Mouse (Mus musculus) limb, embryonic 15.5 days (tissue): Measurements from ENCODE around the gene Atp6v1c2. TPM values are rescaled to one million over a fixed set of nuclear protein-coding genes. Genes with fewer than 3 reads are reported as not detected.

ENCODE experiments used
- ATAC-seq: fragments of 200-750 bp; cut with Nextera tagmentation; 2 replicates; pipeline ENCODE4 v1.8.0; 2017; ENCODE audit warnings: low read depth, moderate TSS enrichment; ENCODE audit not compliant: insufficient number of reproducible peaks, low FRiP score, low TSS enrichment
- H3K27ac ChIP-seq: fragments of 300-500 bp; sonication (generic); 2 replicates; pipeline ENCODE4 v1.5.1; 2015; ENCODE audit warnings: moderate library complexity, mild to moderate bottlenecking, inconsistent platforms
- H3K27me3 ChIP-seq: fragments of 300-500 bp; sonication (generic); 2 replicates; pipeline ENCODE4 v1.6.1; 2015; ENCODE audit warnings: inconsistent platforms
- H3K36me3 ChIP-seq: fragments of 300-500 bp; sonication (generic); 2 replicates; pipeline ENCODE4 v1.6.1; 2015; ENCODE audit warnings: inconsistent platforms
- H3K4me1 ChIP-seq: fragments of 300-500 bp; sonication (generic); 2 replicates; pipeline ENCODE4 v1.6.1; 2015; ENCODE audit warnings: inconsistent platforms
- H3K4me2 ChIP-seq: fragments of 300-500 bp; sonication (generic); 2 replicates; pipeline ENCODE4 v1.6.1; 2015; ENCODE audit warnings: mild to moderate bottlenecking, inconsistent platforms
- H3K4me3 ChIP-seq: fragments of 300-500 bp; sonication (generic); 2 replicates; pipeline ENCODE4 v1.5.1; 2015; ENCODE audit warnings: mild to moderate bottlenecking, inconsistent platforms
- H3K9ac ChIP-seq: fragments of 300-500 bp; sonication (generic); 2 replicates; pipeline ENCODE4 v1.6.1; 2015; ENCODE audit warnings: inconsistent platforms
- H3K9me3 ChIP-seq: fragments of 300-500 bp; sonication (generic); 2 replicates; pipeline ENCODE4 v1.6.1; 2016; ENCODE audit warnings: inconsistent platforms
- WGBS: fragments of 180-500 bp; shearing (Covaris S2); methylation state at CpG from one replicate; pipeline ENCODE4 v1.1.7; 2015; 5-methylcytosine and 5-hydroxymethylcytosine counted together
- polyA plus RNA-seq: library from polyadenylated mRNA; unstranded; fragments of >200 nt; fragmentation: Nextera tagmentation; extraction: Ambion mirVana; gene quantifications from 2 replicates; pipeline ENCODE4 v1.2.1, GENCODE M21; 2015

The Atp6v1c2 gene
- polyA plus RNA-seq: 0.63 and 2.2 TPM in 2 replicates

DNA sequence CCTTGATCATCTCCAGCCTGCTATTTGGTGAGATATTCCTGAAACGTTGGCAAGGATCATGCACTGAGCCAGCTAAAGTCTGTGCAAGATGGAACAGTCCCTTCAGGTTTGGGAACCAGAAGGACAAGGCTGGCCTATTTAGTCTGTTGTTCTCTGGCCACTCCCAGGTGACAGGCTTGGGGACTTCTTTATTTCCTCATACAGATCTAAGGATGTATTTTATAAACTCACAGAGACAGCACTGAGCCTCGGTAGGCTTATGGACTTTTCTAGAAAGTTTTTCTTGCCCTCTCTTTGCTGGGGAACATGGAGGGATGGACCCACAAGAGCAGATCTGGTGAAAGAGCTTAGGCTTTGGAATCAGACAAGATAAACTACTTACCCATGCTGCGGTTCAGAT is at the start of gene Atp6v1c2:
Gene Atp6v1c2, minus strand, starts transcription at position 101 of the 400 bp plus-strand sequence.
- Histone ChIP-seq H3K36me3 (no peaks in the 10 kb centered on the region), H3K4me2 (no peak within 1 kb of the TSS), H3K27me3 (peaks cover 25% of the 10 kb centered on the region), H3K9ac (no peak within 1 kb of the TSS), H3K27ac (no peak within 1 kb of the TSS), H3K4me3 (no peak within 1 kb of the TSS), H3K4me1 (peaks cover 9% of the 10 kb centered on the region), H3K9me3 (no peaks in the 10 kb centered on the region)
- WGBS: 70% methylated on average over 3 of the region's 3 CpGs
- no peak for ATAC-seq

DNA sequence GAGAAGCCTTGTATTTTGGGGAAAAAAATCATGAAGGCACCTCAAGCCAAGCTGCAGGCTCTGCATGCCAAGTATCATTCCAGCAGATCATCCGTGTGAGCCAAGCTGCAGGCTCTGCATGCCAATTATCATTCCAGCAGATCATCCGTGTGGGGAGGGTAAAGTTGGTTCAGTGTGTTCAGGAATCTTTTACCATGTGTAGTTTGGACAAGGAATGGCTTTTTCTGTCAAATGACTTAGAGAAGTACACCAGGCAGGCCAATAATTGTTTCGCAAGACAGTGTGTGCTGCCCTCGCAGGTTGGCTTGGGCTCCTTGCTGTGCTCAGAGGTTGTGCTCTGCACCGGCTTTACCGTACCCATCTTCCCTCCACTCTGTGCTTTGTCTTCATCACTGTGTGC is 47.4 kb upstream of the Atp6v1c2 start:
- Histone ChIP-seq H3K36me3 (peaks cover 83% of the 10 kb centered on the region), H3K27ac (no peak overlapping the region), H3K27me3 (no peaks in the 10 kb centered on the region), H3K9ac (no peak overlapping the region), H3K4me2 (no peak overlapping the region), H3K4me3 (no peak overlapping the region), H3K9me3 (no peaks in the 10 kb centered on the region), H3K4me1 (no peaks in the 10 kb centered on the region)
- 88% methylated on average over 6 of the region's 6 CpGs for WGBS
- ATAC-seq: no peak

DNA sequence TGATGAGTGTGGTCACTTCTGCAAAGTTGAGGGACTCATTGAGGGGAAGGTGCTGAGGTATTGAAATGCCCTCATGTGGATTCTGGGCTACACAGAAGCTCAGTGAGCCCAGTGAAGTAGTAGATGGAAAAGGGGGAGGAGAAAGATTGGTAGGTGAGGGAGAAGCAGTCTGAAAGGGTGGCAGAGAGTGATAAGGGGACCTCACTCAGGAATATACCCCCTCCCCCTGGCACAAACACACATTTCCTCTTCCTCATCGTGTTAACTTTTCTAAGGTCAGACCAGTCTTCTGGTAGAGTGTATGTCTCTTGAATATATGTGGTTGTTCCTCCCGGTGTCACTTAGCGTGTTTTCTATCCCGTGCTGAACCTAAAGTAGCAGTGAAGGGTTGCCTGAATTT is 46.1 kb upstream of the Atp6v1c2 start:
- Histone ChIP-seq H3K4me1 (no peaks in the 10 kb centered on the region), H3K36me3 (peaks cover 79% of the 10 kb centered on the region), H3K4me2 (no peak overlapping the region), H3K27ac (no peak overlapping the region), H3K9ac (no peak overlapping the region), H3K9me3 (no peaks in the 10 kb centered on the region), H3K27me3 (no peaks in the 10 kb centered on the region), H3K4me3 (no peak overlapping the region)
- ATAC-seq: no peak
- WGBS: 91% methylated on average over 4 of the region's 4 CpGs

DNA sequence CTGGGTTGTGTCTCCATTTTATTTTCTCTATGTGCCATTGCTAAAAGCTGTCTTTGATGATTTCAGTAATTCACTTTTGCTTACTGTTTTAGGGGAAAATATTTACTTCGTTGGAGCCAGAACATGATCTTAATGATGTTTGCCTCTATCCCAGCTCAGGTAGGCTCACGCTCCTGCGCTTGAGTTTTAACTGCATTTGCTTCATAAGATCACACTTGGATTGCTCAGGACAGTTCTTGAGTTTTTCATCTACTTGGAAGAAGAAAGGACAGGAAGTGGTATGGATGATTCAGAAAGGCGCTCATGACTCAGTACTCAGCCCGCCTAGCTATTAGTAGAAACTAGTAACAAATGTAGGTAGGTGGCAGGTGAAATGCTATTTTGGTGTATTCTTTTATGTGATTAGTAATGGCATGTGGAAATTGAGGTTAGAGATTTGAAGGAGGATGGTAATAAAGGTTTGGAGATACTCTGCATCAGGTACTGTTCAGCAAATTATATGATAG is 44.4 kb upstream of the Atp6v1c2 start:
- H3K4me1 ChIP-seq: no peaks in the 10 kb centered on the region
- H3K27ac ChIP-seq: no peak overlapping the region
- H3K36me3 ChIP-seq: peaks cover 76% of the 10 kb centered on the region
- no peaks in the 10 kb centered on the region for H3K27me3 ChIP-seq
- 92% methylated on average over 5 of the region's 5 CpGs for WGBS
- H3K9me3 ChIP-seq: no peaks in the 10 kb centered on the region
- no peak overlapping the region for H3K4me3 ChIP-seq
- H3K4me2 ChIP-seq: no peak overlapping the region
- H3K9ac ChIP-seq: no peak overlapping the region
- ATAC-seq: no peak

DNA sequence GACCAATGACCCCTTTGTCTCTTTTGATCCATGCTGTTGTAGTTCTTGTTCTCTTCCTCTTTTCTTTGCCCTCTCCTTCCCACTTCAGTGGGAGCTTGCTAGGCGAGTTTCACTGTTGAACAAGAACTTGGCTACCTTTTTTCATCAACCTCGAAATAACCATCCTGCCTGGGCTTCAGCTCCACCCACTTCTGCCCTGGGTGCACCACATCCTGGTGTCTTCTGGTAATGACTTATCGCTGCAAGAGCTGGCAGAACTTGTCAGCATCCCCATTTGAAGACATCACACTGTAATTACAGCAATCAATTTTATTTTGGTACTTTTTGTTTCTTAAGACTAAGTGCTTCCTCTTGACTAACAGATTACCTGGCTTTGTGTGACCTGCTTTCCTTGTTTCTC is 43.5 kb upstream of the Atp6v1c2 start:
- H3K4me1 ChIP-seq: no peaks in the 10 kb centered on the region
- H3K9ac ChIP-seq: no peak overlapping the region
- no peak overlapping the region for H3K4me3 ChIP-seq
- 69% methylated on average over 3 of the region's 3 CpGs for WGBS
- no peaks in the 10 kb centered on the region for H3K9me3 ChIP-seq
- peaks cover 73% of the 10 kb centered on the region for H3K36me3 ChIP-seq
- no peak for ATAC-seq
- H3K27ac ChIP-seq: no peak overlapping the region
- H3K27me3 ChIP-seq: no peaks in the 10 kb centered on the region
- no peak overlapping the region for H3K4me2 ChIP-seq

DNA sequence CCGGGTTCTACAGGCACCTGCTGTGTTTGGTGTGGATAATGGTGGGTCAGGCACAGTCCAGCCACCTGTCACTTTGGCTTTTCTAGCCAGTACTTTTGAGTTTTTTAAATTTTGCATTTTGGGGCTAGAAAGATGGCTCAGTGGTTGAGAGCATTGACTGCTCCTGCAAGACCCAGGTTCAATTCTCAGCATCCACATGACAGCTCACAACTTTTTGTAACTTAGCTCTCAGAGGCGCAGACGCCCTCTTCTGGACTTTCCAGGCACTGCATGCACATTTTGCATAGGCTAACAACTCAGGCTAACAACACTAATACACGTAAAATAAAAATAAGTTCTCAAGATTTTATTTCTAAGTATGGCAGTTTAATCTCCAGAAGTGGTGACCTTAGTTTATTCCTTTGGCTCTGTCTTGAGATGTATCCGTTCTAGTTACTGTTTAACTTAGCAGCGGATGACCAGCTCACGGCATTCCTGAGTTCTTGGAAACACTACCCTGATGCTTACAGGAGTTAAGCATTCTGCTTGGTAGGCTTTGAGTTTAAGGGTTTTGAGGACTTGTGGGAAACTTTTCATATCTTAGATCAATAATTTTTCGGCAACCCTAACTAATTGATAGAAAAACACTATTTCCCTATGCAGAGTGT is 42.6 kb upstream of the Atp6v1c2 start:
- WGBS: 87% methylated on average over 8 of the region's 8 CpGs
- ATAC-seq: no peak
- Histone ChIP-seq H3K4me1 (no peaks in the 10 kb centered on the region), H3K36me3 (peaks cover 77% of the 10 kb centered on the region), H3K4me2 (no peak overlapping the region), H3K27ac (no peak overlapping the region), H3K4me3 (no peak overlapping the region), H3K27me3 (no peaks in the 10 kb centered on the region), H3K9ac (no peak overlapping the region), H3K9me3 (no peaks in the 10 kb centered on the region)

DNA sequence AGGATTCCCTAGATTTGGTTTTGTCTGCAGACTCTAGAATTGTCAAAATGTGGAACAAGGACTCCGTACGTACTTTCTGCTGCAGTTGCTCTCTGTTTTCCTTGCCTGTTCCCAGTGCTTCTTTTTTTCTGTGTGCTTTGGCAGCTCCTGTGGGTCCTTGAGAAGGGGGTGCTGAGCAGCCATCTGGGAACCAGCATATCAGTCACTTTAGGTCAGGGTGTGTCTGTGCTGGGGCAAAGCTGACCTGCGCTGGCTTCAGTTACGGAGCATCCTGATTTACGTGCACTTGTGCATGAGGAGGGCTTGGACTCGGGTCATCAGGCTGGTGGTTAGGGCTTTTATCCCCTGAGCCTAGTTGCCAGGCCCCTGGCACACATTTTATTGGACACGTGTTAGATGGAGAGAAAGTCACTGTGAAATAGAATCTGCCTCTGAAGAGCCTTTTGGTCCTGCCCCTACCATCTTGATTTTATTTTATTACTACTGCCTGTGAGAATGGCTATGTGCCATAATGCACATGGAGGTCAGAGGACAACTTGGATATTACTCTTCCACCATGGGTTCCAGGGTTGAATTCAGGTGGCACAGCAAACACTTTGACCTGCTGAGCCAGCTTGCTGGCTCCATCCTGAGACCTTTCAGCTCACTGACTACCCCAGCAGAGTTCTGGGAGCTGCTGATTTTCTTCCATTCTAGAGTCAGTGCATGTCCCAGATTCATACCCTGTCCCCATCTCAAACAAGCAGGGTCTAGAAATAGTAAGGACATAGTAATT is 40.6 kb upstream of the Atp6v1c2 start:
- no peak overlapping the region for H3K4me2 ChIP-seq
- H3K4me1 ChIP-seq: no peaks in the 10 kb centered on the region
- H3K27me3 ChIP-seq: no peaks in the 10 kb centered on the region
- peaks cover 71% of the 10 kb centered on the region for H3K36me3 ChIP-seq
- 92% methylated on average over 7 of the region's 7 CpGs for WGBS
- H3K9ac ChIP-seq: no peak overlapping the region
- no peak overlapping the region for H3K27ac ChIP-seq
- H3K9me3 ChIP-seq: no peaks in the 10 kb centered on the region
- H3K4me3 ChIP-seq: no peak overlapping the region
- ATAC-seq: no peak

DNA sequence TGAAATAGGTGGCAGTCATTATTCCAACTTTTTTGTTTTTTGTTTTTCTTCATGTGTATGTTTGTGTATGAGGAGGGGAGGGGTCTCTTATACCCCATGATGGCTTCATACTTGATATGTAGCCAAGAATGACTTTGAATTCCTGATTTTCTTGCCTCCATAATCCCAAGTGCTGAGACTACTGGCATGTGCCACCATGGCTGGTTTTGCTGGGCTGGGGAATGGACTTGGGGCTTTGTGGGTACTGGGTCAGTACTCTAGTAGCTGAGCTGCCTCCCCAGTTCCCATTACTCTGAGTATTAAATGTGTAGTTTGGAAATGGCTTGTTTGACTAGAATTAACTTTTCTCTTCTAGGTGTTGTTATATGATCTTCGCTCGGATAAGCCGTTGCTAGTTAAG is 40.0 kb upstream of the Atp6v1c2 start:
- H3K4me3 ChIP-seq: no peak overlapping the region
- H3K9ac ChIP-seq: no peak overlapping the region
- no peaks in the 10 kb centered on the region for H3K27me3 ChIP-seq
- no peak overlapping the region for H3K4me2 ChIP-seq
- WGBS: 98% methylated on average over 3 of the region's 3 CpGs
- no peak for ATAC-seq
- H3K36me3 ChIP-seq: peaks cover 71% of the 10 kb centered on the region
- H3K27ac ChIP-seq: no peak overlapping the region
- H3K4me1 ChIP-seq: no peaks in the 10 kb centered on the region
- H3K9me3 ChIP-seq: no peaks in the 10 kb centered on the region

DNA sequence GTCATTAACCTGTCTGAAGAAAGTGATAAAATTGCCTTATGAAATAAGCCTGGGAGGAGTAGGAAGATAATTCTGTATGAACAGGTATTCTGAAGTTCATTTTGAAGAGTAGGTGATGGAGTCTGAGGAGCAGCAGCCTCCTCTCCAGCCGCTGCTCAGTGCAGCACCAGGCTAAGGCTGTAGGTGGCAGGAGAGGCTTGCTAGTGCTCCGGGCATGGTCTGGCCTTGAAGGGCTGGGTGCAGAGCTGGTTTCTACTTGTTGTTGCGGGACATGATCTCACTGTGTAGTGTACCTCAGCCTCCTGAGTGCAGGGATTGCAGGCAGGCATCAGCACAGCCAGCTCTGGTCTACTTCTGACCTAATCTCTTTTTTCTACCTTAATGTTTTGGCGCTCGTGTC is 37.8 kb upstream of the Atp6v1c2 start:
- Histone ChIP-seq H3K36me3 (peaks cover 72% of the 10 kb centered on the region), H3K9me3 (no peaks in the 10 kb centered on the region), H3K4me2 (no peak overlapping the region), H3K4me3 (no peak overlapping the region), H3K4me1 (no peaks in the 10 kb centered on the region), H3K27me3 (no peaks in the 10 kb centered on the region), H3K9ac (no peak overlapping the region), H3K27ac (no peak overlapping the region)
- ATAC-seq: no peak
- WGBS: 68% methylated on average over 5 of the region's 5 CpGs

DNA sequence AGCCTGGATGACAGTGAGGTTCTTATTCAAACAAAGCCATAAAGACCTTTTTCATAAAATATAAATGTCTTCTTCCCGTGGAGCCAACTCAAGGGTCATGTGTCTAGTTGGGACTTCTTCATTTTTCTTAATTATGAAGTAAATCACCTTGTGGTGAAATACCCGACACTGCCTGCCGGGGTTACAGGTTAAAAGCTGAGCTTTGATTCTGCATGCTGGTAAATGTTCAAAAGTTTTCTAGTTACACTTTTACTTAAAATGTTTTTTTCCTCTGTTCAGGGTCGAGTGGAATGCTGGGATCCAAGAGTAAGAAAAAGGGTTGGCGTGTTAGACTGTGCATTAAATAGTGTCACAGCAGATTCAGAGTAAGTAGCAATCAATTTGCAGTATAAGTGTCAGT is 33.2 kb upstream of the Atp6v1c2 start:
- no peak overlapping the region for H3K27ac ChIP-seq
- whole genome bisulfite sequencing: 87% methylated on average over 5 of the region's 5 CpGs
- H3K4me2 ChIP-seq: no peak overlapping the region
- H3K9ac ChIP-seq: no peak overlapping the region
- no peak overlapping the region for H3K4me3 ChIP-seq
- H3K9me3 ChIP-seq: no peaks in the 10 kb centered on the region
- H3K4me1 ChIP-seq: no peaks in the 10 kb centered on the region
- H3K27me3 ChIP-seq: no peaks in the 10 kb centered on the region
- no peak for ATAC-seq
- peaks cover 75% of the 10 kb centered on the region for H3K36me3 ChIP-seq

DNA sequence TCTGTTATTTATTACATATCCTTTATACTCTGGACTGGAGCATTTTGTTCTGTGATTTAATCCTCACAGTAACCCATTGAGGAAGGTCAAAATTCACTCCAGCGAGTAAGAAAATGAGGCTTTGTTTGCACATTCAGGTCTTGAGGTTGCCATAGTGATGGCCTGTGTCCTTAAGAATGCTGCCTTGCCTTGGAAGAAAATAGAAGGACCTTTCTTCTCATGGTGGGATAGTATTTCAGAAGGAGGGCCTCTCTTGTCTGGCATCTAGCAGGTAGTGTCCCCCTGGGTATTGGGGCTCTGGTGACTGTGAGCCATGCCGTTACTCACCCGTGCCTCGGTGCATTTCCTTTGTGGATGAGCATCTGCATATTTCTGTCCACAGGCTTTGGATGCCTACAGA is 31.5 kb upstream of the Atp6v1c2 start:
- Histone ChIP-seq H3K36me3 (peaks cover 76% of the 10 kb centered on the region), H3K4me2 (no peak overlapping the region), H3K9me3 (no peaks in the 10 kb centered on the region), H3K4me3 (no peak overlapping the region), H3K4me1 (no peaks in the 10 kb centered on the region), H3K27me3 (no peaks in the 10 kb centered on the region), H3K27ac (no peak overlapping the region), H3K9ac (no peak overlapping the region)
- WGBS: 83% methylated on average over 4 of the region's 4 CpGs
- no peak for ATAC-seq

DNA sequence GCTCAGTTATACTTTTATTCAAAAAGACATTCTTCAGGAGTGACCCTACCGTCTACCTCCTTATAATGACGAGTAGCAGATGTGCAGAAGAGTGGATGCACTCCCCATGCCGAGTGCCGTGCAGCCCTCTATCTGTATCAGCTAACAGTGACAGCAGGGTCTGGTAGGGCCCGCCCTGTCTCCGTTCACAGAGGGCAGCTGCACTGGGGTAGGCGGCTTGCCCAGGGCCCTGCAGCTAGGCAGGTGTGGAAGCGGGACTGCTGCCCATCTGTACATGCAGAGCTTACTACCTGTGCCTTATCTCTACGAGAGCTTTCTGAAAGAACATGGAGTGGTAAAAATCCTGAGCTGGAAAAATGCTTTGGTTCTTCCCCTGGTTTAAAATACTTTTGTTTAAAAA is 30.9 kb upstream of the Atp6v1c2 start:
- Histone ChIP-seq H3K9ac (no peak overlapping the region), H3K4me1 (no peaks in the 10 kb centered on the region), H3K9me3 (no peaks in the 10 kb centered on the region), H3K27ac (no peak overlapping the region), H3K4me2 (no peak overlapping the region), H3K27me3 (no peaks in the 10 kb centered on the region), H3K4me3 (no peak overlapping the region), H3K36me3 (peaks cover 78% of the 10 kb centered on the region)
- no peak for ATAC-seq
- WGBS: 83% methylated on average over 9 of the region's 9 CpGs
